Comparison of ENCODE assay signal across 12 mouse cellular contexts in genomic region chr17:29852846-29853486, GRCm38 (mm10).
DNase-seq lines count a peak whose midpoint lies in the region; ATAC-seq and TF ChIP-seq lines count a peak whose summit lies in the region.
"Had no signal": no experiment of that assay in that cellular context is flagged by ENCODE, and none has a peak within 500 bp of the region (broad histone marks: within the 10 kb centered on the region; RNA-seq: fewer than 3 reads in every experiment).

No protein-coding gene starts in this region.

- H3K4me2 ChIP-seq in heart, embryonic 11.5 days: no peak overlapping the region
- no peak overlapping the region for H3K4me2 ChIP-seq in lung, embryonic 16.5 days (ENCODE audit: low read depth, low read length)
- peak overlapping the region; percentile 21; the same call in 1 of the 2 replicates for H3K4me2 ChIP-seq in heart, embryonic 16.5 days (ENCODE audit: low read depth, low read length)
- H3K4me2 ChIP-seq in kidney, embryonic 16.5 days (replicated peaks; ENCODE audit: low read depth, low read length): no peak overlapping the region

- TF ChIP-seq POLR2A in lung, adult 2 months (IDR thresholded peaks at IDR 0.05; ENCODE audit: borderline replicate concordance, extremely low read depth, low read depth, low read length): no peak

- WGBS in heart, embryonic 11.5 days (ENCODE audit: insufficient replicate concordance): 46% methylated on average over 8 of the region's 8 CpGs
- WGBS in lung, embryonic 16.5 days: 35% methylated on average over 8 of the region's 8 CpGs
- 42% methylated on average over 8 of the region's 8 CpGs for WGBS in lung, adult 2 months
- 37% methylated on average over 8 of the region's 8 CpGs for WGBS in heart, embryonic 16.5 days
- WGBS in kidney, embryonic 16.5 days: 54% methylated on average over 8 of the region's 8 CpGs

- no peak for ATAC-seq in heart, embryonic 11.5 days (replicated peaks; ENCODE audit: insufficient number of reproducible peaks, low FRiP score, low TSS enrichment)
- 0 out of 2 replicates have a peak, but pooled peaks have one; percentile 18 for ATAC-seq in lung, embryonic 16.5 days (ENCODE audit: low read depth)
- ATAC-seq in heart, embryonic 16.5 days (replicated peaks; ENCODE audit: extremely low read depth, insufficient read depth, low FRiP score): peak; percentile 62; the same call in 1 of the 2 replicates
- no peak for ATAC-seq in kidney, embryonic 16.5 days (ENCODE audit: low FRiP score, low TSS enrichment)
- ATAC-seq: inflammation-experienced regulatory T-cells, adult 6 months had no signal

- H3K4me1 ChIP-seq in heart, embryonic 11.5 days (ENCODE audit: control insufficient read depth, insufficient read depth, low read length): peaks cover 4% of the 10 kb centered on the region
- H3K4me1 ChIP-seq in lung, embryonic 16.5 days (replicated peaks; ENCODE audit: control insufficient read depth, insufficient read depth, low read length): peaks cover 12% of the 10 kb centered on the region
- H3K4me1 ChIP-seq in lung, adult 2 months (ENCODE audit: control insufficient read depth, insufficient read depth, low read length): no peaks in the 10 kb centered on the region
- peaks cover 12% of the 10 kb centered on the region for H3K4me1 ChIP-seq in heart, embryonic 16.5 days (ENCODE audit: control insufficient read depth, insufficient read depth, low read length)
- 0 out of 2 replicates have a peak, but pooled peaks cover 4% of the 10 kb centered on the region for H3K4me1 ChIP-seq in kidney, embryonic 16.5 days (ENCODE audit: insufficient read depth, low read length)

- no peak for TF ChIP-seq CTCF in lung, adult 2 months (IDR thresholded peaks at IDR 0.05; ENCODE audit: insufficient read depth, low read length)

- peaks cover 13% of the 10 kb centered on the region for H3K27me3 ChIP-seq in heart, embryonic 11.5 days (ENCODE audit: control insufficient read depth, insufficient read depth, low read length)
- H3K27me3 ChIP-seq in lung, embryonic 16.5 days (ENCODE audit: control insufficient read depth, insufficient read depth, low read depth, low read length): 0 out of 2 replicates have a peak, but pooled peaks cover 2% of the 10 kb centered on the region
- no peaks in the 10 kb centered on the region for H3K27me3 ChIP-seq in heart, embryonic 16.5 days (ENCODE audit: control insufficient read depth, insufficient read depth, low read length)
- H3K27me3 ChIP-seq in kidney, embryonic 16.5 days (ENCODE audit: insufficient read depth, low read length): no peaks in the 10 kb centered on the region

- peak; percentile 92 for DNase-seq in heart, adult 11 months
- no peak for DNase-seq in lung, adult 2 months
- peak; percentile 19 for DNase-seq in lung, postnatal 36 days
- DNase-seq in frontal cortex, postnatal 14 days (ENCODE audit: low spot score in 2 of 2): no peak
- DNase-seq: B cell, adult 2 months; thymus, postnatal 4 days had no signal

- H3K27ac ChIP-seq in heart, embryonic 11.5 days (ENCODE audit: low read depth, low read length): no peak overlapping the region
- no peak overlapping the region for H3K27ac ChIP-seq in lung, embryonic 16.5 days (ENCODE audit: low read length)
- no peak overlapping the region for H3K27ac ChIP-seq in heart, embryonic 16.5 days (ENCODE audit: low read length)
- H3K27ac ChIP-seq in kidney, embryonic 16.5 days (ENCODE audit: low read length): no peak overlapping the region

- no peaks in the 10 kb centered on the region for H3K36me3 ChIP-seq in heart, embryonic 11.5 days (ENCODE audit: control insufficient read depth, insufficient read depth, low read length)
- H3K36me3 ChIP-seq in lung, embryonic 16.5 days (ENCODE audit: control insufficient read depth, insufficient read depth, low read length): no peaks in the 10 kb centered on the region
- H3K36me3 ChIP-seq in heart, embryonic 16.5 days (ENCODE audit: control insufficient read depth, insufficient read depth): no peaks in the 10 kb centered on the region
- H3K36me3 ChIP-seq in kidney, embryonic 16.5 days (ENCODE audit: insufficient read depth, low read length): no peaks in the 10 kb centered on the region

- no peak overlapping the region for H3K9ac ChIP-seq in heart, embryonic 11.5 days (ENCODE audit: low read depth, low read length)
- no peak overlapping the region for H3K9ac ChIP-seq in lung, embryonic 16.5 days (ENCODE audit: low read length)
- no peak overlapping the region for H3K9ac ChIP-seq in heart, embryonic 16.5 days (ENCODE audit: low read length)
- no peak overlapping the region for H3K9ac ChIP-seq in kidney, embryonic 16.5 days (replicated peaks; ENCODE audit: low read length)
- H3K9ac ChIP-seq: liver, embryonic 14.5 days had no signal

- no peak overlapping the region for H3K4me3 ChIP-seq in heart, embryonic 11.5 days (ENCODE audit: low read depth, low read length)
- H3K4me3 ChIP-seq in lung, embryonic 16.5 days (ENCODE audit: low read length): no peak overlapping the region
- no peak overlapping the region for H3K4me3 ChIP-seq in lung, adult 2 months (replicated peaks; ENCODE audit: extremely low read depth, low read depth, low read length)
- H3K4me3 ChIP-seq in heart, embryonic 16.5 days (ENCODE audit: low read length): no peak overlapping the region
- H3K4me3 ChIP-seq in kidney, embryonic 16.5 days (ENCODE audit: low read length): no peak overlapping the region

- no peaks in the 10 kb centered on the region for H3K9me3 ChIP-seq in heart, embryonic 11.5 days (replicated peaks; ENCODE audit: control insufficient read depth, low read length)
- H3K9me3 ChIP-seq in lung, embryonic 16.5 days (ENCODE audit: control insufficient read depth, low read length): no peaks in the 10 kb centered on the region
- H3K9me3 ChIP-seq in heart, embryonic 16.5 days (replicated peaks; ENCODE audit: control insufficient read depth, low read length): no peaks in the 10 kb centered on the region
- no peaks in the 10 kb centered on the region for H3K9me3 ChIP-seq in kidney, embryonic 16.5 days (ENCODE audit: low read length)

Comparison
In these comparisons a context has a peak if more than half of its experiments do, and no peak if none do; other contexts are left out.
1. DNase-seq: peak in heart, adult 11 months (single experiment) and lung, postnatal 36 days (single experiment); none in lung, adult 2 months (single experiment) and frontal cortex, postnatal 14 days (0 of 2).
2. ATAC-seq: peak in lung, embryonic 16.5 days (single experiment) and heart, embryonic 16.5 days (single experiment); none in heart, embryonic 11.5 days (single experiment) and kidney, embryonic 16.5 days (single experiment).